27 mouse cellular contexts compared by ENCODE assay signal in the genomic region with DNA sequence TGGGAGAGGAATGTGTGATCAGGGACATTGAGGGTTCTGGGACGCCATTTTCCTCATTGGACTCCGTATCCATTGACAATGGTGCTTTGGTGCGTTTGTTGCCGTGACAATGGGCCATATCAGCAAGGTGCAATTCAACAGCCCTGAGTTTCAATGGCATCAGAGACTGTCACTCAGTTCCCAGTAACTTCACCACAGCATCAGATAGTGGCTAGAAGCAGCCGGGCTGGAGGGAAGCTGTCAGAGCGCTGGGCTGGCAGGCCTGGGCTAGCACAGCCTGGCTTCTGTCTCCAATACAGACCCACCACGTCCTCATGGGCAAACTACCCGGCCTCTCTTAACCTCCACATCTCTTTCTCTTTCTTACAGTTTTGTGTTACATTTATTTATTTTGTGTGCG. TPM values are rescaled to one million over a fixed set of nuclear protein-coding genes. Genes with fewer than 3 reads are reported as not detected.
"Had no signal": no experiment of that assay in that cellular context is flagged by ENCODE, and none has a peak within 500 bp of the region (broad histone marks: within the 10 kb centered on the region; RNA-seq: fewer than 3 reads in every experiment).

No protein-coding gene starts in this region.

- ATAC-seq: intestine, embryonic 16.5 days; midbrain, embryonic 15.5 days had no signal

- H3K4me2 ChIP-seq: limb, embryonic 13.5 days; lung, embryonic 15.5 days; midbrain, embryonic 12.5 days; midbrain, embryonic 15.5 days; neural tube, embryonic 12.5 days; neural tube, embryonic 15.5 days; stomach, embryonic 15.5 days had no signal

- H3K4me3 ChIP-seq: layer of hippocampus, adult 2 months; limb, embryonic 10.5 days; limb, embryonic 13.5 days; lung, embryonic 15.5 days; midbrain, embryonic 12.5 days; midbrain, embryonic 15.5 days; neural tube, embryonic 12.5 days; neural tube, embryonic 15.5 days; stomach, embryonic 15.5 days had no signal

- H3K36me3 ChIP-seq: limb, embryonic 10.5 days; limb, embryonic 13.5 days; lung, embryonic 15.5 days; midbrain, embryonic 12.5 days; midbrain, embryonic 15.5 days; neural tube, embryonic 12.5 days; neural tube, embryonic 15.5 days; stomach, embryonic 15.5 days had no signal

- H3K4me1 ChIP-seq: limb, embryonic 13.5 days; lung, embryonic 15.5 days; midbrain, embryonic 12.5 days; midbrain, embryonic 15.5 days; neural tube, embryonic 12.5 days; neural tube, embryonic 15.5 days; stomach, embryonic 15.5 days had no signal

- DNase-seq: kidney, adult 2 months; kidney, postnatal 25 days; layer of hippocampus, adult 9-11 months; lung, adult 18-20 months; lung, postnatal 10 days; lung, postnatal 4 days; right cerebral cortex, postnatal 25 days; spleen, adult 18-20 months; thymus, postnatal 25 days had no signal

- H3K9ac ChIP-seq: limb, embryonic 13.5 days; lung, embryonic 15.5 days; midbrain, embryonic 12.5 days; midbrain, embryonic 15.5 days; neural tube, embryonic 12.5 days; neural tube, embryonic 15.5 days; stomach, embryonic 15.5 days had no signal

- H3K27ac ChIP-seq: kidney, postnatal 0 days; layer of hippocampus, adult 2 months; limb, embryonic 10.5 days; limb, embryonic 13.5 days; lung, embryonic 15.5 days; midbrain, embryonic 12.5 days; midbrain, embryonic 15.5 days; neural tube, embryonic 12.5 days; neural tube, embryonic 15.5 days; stomach, embryonic 15.5 days had no signal

- H3K9me3 ChIP-seq: limb, embryonic 10.5 days; limb, embryonic 13.5 days; lung, embryonic 15.5 days; midbrain, embryonic 12.5 days; midbrain, embryonic 15.5 days; neural tube, embryonic 12.5 days; neural tube, embryonic 15.5 days; stomach, embryonic 15.5 days had no signal

- H3K27me3 ChIP-seq: limb, embryonic 13.5 days; lung, embryonic 15.5 days; midbrain, embryonic 12.5 days; midbrain, embryonic 15.5 days; neural tube, embryonic 12.5 days; stomach, embryonic 15.5 days had no signal

RNA-seq across cellular contexts. Expression of gene Slc22a20, which starts 5.5 kb away (rescaled TPM):
- total RNA-seq: layer of hippocampus, adult 2 months; layer of hippocampus, postnatal 25 days; left cerebral cortex, adult 18-20 months; left cerebral cortex, postnatal 25 days; liver, adult 2 months had no signal
- polyA plus RNA-seq: intestine, embryonic 16.5 days; kidney, adult 2 months; kidney, embryonic 14.5 days; kidney, postnatal 0 days; large intestine, adult 2 months; limb, embryonic 10.5 days; limb, embryonic 13.5 days; liver, adult 2 months; lung, embryonic 15.5 days; midbrain, embryonic 12.5 days; midbrain, embryonic 15.5 days; neural tube, embryonic 12.5 days; neural tube, embryonic 15.5 days; stomach, embryonic 15.5 days; thymus, postnatal 0 days had no signal
